Mouse (Mus musculus): ENCODE measurements around the gene Cnot2.

- TF ChIP-seq GATA1 (IDR thresholded peaks at IDR 0.05; ENCODE audit: borderline replicate concordance, low read length) (no peak), FLI1 (IDR thresholded peaks at IDR 0.05; ENCODE audit: low read length) (no peak)
These were observed 33.4 kb downstream of the Cnot2 start for GRCm38 (mm10) chr10:116547958-116548357.
